Mouse (Mus musculus) lung, postnatal 0 days (tissue): ENCODE measurements at regions not wholly inside any gene's neighbourhood (a gene's known extent, or its start where the extent isn't known, plus 50 kb on each side); places are given as distances from the start of the nearest gene placed in this dataset.

Experiments
- ATAC-seq: fragments of 200-750 bp; cut with Nextera tagmentation; 2 replicates; pipeline ENCODE4 v1.8.0; 2017; ENCODE audit warnings: moderate library complexity
- DNase-seq: peaks from one replicate; pipeline ENCODE4 v3.0.0-alpha.2; 2016; ENCODE audit warnings: low spot score
- H3K27ac ChIP-seq: fragments of 300-500 bp; sonication (generic); 2 replicates; pipeline ENCODE4 v1.5.1; 2014; ENCODE audit warnings: antibody characterized with exemption, mild to moderate bottlenecking, low read length, mixed read lengths
- H3K27me3 ChIP-seq: fragments of 300-500 bp; sonication (generic); replicated peaks from 2 replicates; pipeline ENCODE4 v1.6.1; 2014; ENCODE audit warnings: low read length, mixed read lengths; ENCODE audit not compliant: insufficient read depth
- H3K36me3 ChIP-seq: fragments of 300-500 bp; sonication (generic); 2 replicates; pipeline ENCODE4 v1.6.1; 2014; ENCODE audit warnings: low read length, mixed read lengths; ENCODE audit not compliant: insufficient read depth
- H3K4me1 ChIP-seq: fragments of 300-500 bp; sonication (generic); 2 replicates; pipeline ENCODE4 v1.6.1; 2014; ENCODE audit warnings: antibody characterized with exemption, low read depth, low read length, mixed read lengths; ENCODE audit not compliant: insufficient read depth
- H3K4me2 ChIP-seq: fragments of 300-500 bp; sonication (generic); replicated peaks from 2 replicates; pipeline ENCODE4 v1.6.1; 2014; ENCODE audit warnings: low read depth, mild to moderate bottlenecking, low read length, moderate library complexity, mixed read lengths
- H3K4me3 ChIP-seq: fragments of 300-500 bp; sonication (generic); 2 replicates; pipeline ENCODE4 v1.5.1; 2014; ENCODE audit warnings: low read depth, low read length
- H3K9ac ChIP-seq: fragments of 300-500 bp; sonication (generic); replicated peaks from 2 replicates; pipeline ENCODE4 v1.6.1; 2014; ENCODE audit warnings: low read depth, mild to moderate bottlenecking
- H3K9me3 ChIP-seq: fragments of 300-500 bp; sonication (generic); 2 replicates; pipeline ENCODE4 v1.6.1; 2016; ENCODE audit warnings: low read length, mixed read lengths
- CTCF ChIP-seq: IDR thresholded peaks from 2 replicates; pipeline ENCODE4 v1.5.1; 2016; ENCODE audit warnings: antibody characterized with exemption, mild to moderate bottlenecking
- EP300 ChIP-seq: IDR thresholded peaks from 2 replicates; pipeline ENCODE4 v1.6.1; 2016; ENCODE audit warnings: antibody characterized with exemption, mild to moderate bottlenecking, control low read depth
- WGBS: fragments of 180-500 bp; shearing (Covaris S2); extraction: QIAGEN DNeasy Blood & Tissue Kit; methylation state at CpG from one replicate; pipeline ENCODE4 v1.1.7; 2014; 5-methylcytosine and 5-hydroxymethylcytosine counted together

- no peak overlapping the region for H3K4me3 ChIP-seq
- H3K4me2 ChIP-seq = no peak overlapping the region
- no peak for ATAC-seq
- no peak overlapping the region for H3K9ac ChIP-seq
- no peaks in the 10 kb centered on the region for H3K9me3 ChIP-seq
- H3K36me3 ChIP-seq = no peaks in the 10 kb centered on the region
- no peaks in the 10 kb centered on the region for H3K27me3 ChIP-seq
- no peak overlapping the region for H3K27ac ChIP-seq
- no peaks in the 10 kb centered on the region for H3K4me1 ChIP-seq
- TF ChIP-seq EP300 (no peak), CTCF (no peak)
- 51% methylated on average over 11 of the region's 11 CpGs for WGBS
- no peak for DNase-seq
These were observed 125.6 kb upstream of the Csf3r start for GRCm38 (mm10) chr4:125898631-125899348.

GRCm38 (mm10) chr4:125901546-125902276 is 122.6 kb upstream of the Csf3r start:
- Histone ChIP-seq H3K36me3 (no peaks in the 10 kb centered on the region), H3K9ac (no peak overlapping the region), H3K27me3 (no peaks in the 10 kb centered on the region), H3K4me2 (no peak overlapping the region), H3K4me3 (no peak overlapping the region), H3K9me3 (no peaks in the 10 kb centered on the region), H3K4me1 (no peaks in the 10 kb centered on the region), H3K27ac (no peak overlapping the region)
- WGBS = 67% methylated on average over 10 of the region's 10 CpGs
- no peak for DNase-seq
- TF ChIP-seq CTCF (no peak), EP300 (no peak)
- no peak for ATAC-seq

- Histone ChIP-seq H3K27me3 (no peaks in the 10 kb centered on the region), H3K27ac (no peak overlapping the region), H3K4me2 (no peak overlapping the region), H3K4me3 (no peak overlapping the region), H3K36me3 (no peaks in the 10 kb centered on the region), H3K4me1 (no peaks in the 10 kb centered on the region), H3K9me3 (no peaks in the 10 kb centered on the region), H3K9ac (no peak overlapping the region)
- DNase-seq (no peak), ATAC-seq (no peak)
- WGBS = 58% methylated on average over 5 of the region's 5 CpGs
- no peak for TF ChIP-seq CTCF
- no peak for TF ChIP-seq EP300
These were observed 118.1 kb upstream of the Csf3r start for GRCm38 (mm10) chr4:125906296-125906695.

GRCm38 (mm10) chr4:125908901-125909300 is 115.4 kb upstream of the Csf3r start:
- H3K27me3 ChIP-seq = peaks cover 3% of the 10 kb centered on the region; the same call in 1 of the 2 replicates
- TF ChIP-seq CTCF (no peak), EP300 (no peak)
- H3K4me1 ChIP-seq = no peaks in the 10 kb centered on the region
- no peak overlapping the region for H3K4me2 ChIP-seq
- no peak overlapping the region for H3K27ac ChIP-seq
- 71% methylated on average over 8 of the region's 8 CpGs for WGBS
- H3K36me3 ChIP-seq = no peaks in the 10 kb centered on the region
- ATAC-seq (no peak), DNase-seq (no peak)
- no peak overlapping the region for H3K4me3 ChIP-seq
- H3K9me3 ChIP-seq = no peaks in the 10 kb centered on the region
- no peak overlapping the region for H3K9ac ChIP-seq

- H3K27me3 ChIP-seq = peaks cover 3% of the 10 kb centered on the region; the same call in 1 of the 2 replicates
- no peak overlapping the region for H3K4me3 ChIP-seq
- no peaks in the 10 kb centered on the region for H3K4me1 ChIP-seq
- no peak overlapping the region for H3K27ac ChIP-seq
- DNase-seq (no peak), ATAC-seq (no peak)
- no peaks in the 10 kb centered on the region for H3K36me3 ChIP-seq
- no peak overlapping the region for H3K4me2 ChIP-seq
- H3K9me3 ChIP-seq = no peaks in the 10 kb centered on the region
- no peak overlapping the region for H3K9ac ChIP-seq
- TF ChIP-seq CTCF (no peak), EP300 (no peak)
- WGBS = 12% methylated on average over 24 of the region's 24 CpGs
These were observed 112.6 kb upstream of the Csf3r start for GRCm38 (mm10) chr4:125911541-125912270.

GRCm38 (mm10) chr4:125912444-125913049 is 111.8 kb upstream of the Csf3r start:
- no peaks in the 10 kb centered on the region for H3K9me3 ChIP-seq
- TF ChIP-seq EP300 (no peak), CTCF (peak; percentile 69)

More at GRCm38 (mm10) chr4:125912444-125913049, 111.8 kb upstream of the Csf3r start:
- WGBS = 25% methylated on average over 8 of the region's 8 CpGs
- DNase-seq (peak; percentile 48), ATAC-seq (peak; percentile 30; the same call in 1 of the 2 replicates)
- Histone ChIP-seq H3K27me3 (peaks cover 3% of the 10 kb centered on the region; the same call in 1 of the 2 replicates), H3K27ac (no peak overlapping the region), H3K4me1 (no peaks in the 10 kb centered on the region), H3K4me3 (no peak overlapping the region), H3K4me2 (no peak overlapping the region), H3K36me3 (no peaks in the 10 kb centered on the region), H3K9ac (no peak overlapping the region)
